Mouse (Mus musculus): ENCODE results near the gene Sdr9c7. TPM values are rescaled to one million over a fixed set of nuclear protein-coding genes. Genes with fewer than 3 reads are reported as not detected.
"Not testable (repeated sequence)": the region's sequence is repeated elsewhere in the genome, so short reads cannot be mapped to it uniquely, and the experiment has no call there.

Gene Sdr9c7
- polyA plus RNA-seq, 1 experiment from 2014 or later: 24.6 TPM

- H3K9me3 ChIP-seq (ENCODE audit: control insufficient read depth, low read length): no peaks in the 10 kb centered on the region
- H3K27ac ChIP-seq (replicated peaks): no peak overlapping the region
Observed at GRCm38 (mm10) chr10:127901751-127902150, 3.4 kb downstream of the Sdr9c7 start.

GRCm38 (mm10) chr10:127903116-127903515 is 4.8 kb downstream of the Sdr9c7 start:
- ATAC-seq (ENCODE audit: low FRiP score, low TSS enrichment): no peak
- WGBS: 58% methylated on average over 1 of the region's 1 CpGs

More at GRCm38 (mm10) chr10:127901751-127902150, 3.4 kb downstream of the Sdr9c7 start:
- Histone ChIP-seq H3K27me3 (ENCODE audit: control insufficient read depth, insufficient read depth, low read length) (no peaks in the 10 kb centered on the region), H3K36me3 (ENCODE audit: control insufficient read depth, insufficient read depth, low read length) (no peaks in the 10 kb centered on the region), H3K9ac (ENCODE audit: low read length) (no peak overlapping the region), H3K4me1 (replicated peaks; ENCODE audit: control insufficient read depth, insufficient read depth) (no peaks in the 10 kb centered on the region; the same call in 1 of the 2 replicates), H3K4me2 (replicated peaks; ENCODE audit: low read depth) (no peak overlapping the region), H3K4me3 (ENCODE audit: low read depth, low read length) (no peak overlapping the region)
- ATAC-seq (ENCODE audit: low FRiP score, low TSS enrichment): no peak
- no peak for TF ChIP-seq EP300 (optimal IDR thresholded peaks at IDR 0.05)
- no peak for TF ChIP-seq CTCF (IDR thresholded peaks at IDR 0.05; ENCODE audit: low read depth)
- WGBS: 61% methylated on average over 4 of the region's 4 CpGs
- DNase-seq (ENCODE audit: low spot score): no peak

DNA sequence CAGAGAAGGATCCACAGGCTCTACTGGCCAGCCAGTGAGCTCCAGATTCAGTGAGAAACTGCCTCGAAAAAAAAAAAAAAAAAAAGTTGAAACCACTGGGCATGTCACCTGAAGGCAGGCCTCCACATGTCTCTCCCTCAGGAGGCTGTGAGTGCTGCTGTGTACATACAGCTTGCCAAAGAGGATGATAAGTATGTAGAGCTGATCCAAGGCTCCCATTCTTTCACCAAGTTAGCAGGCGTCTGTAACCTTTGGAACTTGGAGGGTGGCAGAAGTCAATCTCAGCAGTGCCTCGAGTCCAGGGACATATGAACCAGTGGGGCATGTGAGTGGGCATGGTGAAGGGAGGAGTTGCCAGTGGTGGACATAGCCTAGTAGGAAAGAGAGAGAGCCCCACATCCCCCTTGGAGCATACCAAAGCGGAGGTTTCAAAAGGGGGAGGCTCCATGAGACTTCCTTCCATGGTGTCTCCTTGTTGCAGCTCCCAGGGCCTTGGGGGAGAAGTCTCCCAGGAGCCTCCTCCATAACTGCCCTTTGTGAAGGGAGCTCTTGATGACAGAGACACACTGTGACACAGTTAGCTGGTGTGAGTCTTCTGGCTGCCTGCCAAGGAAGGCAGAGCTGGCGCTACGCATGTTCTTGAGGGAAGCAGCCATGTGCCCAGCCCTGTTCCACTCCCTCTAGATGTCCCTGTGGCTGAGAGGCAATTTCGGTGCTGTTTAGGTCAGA is 6.6 kb downstream of the Sdr9c7 start:
- DNase-seq (ENCODE audit: low spot score): peak; percentile 75
- ATAC-seq (ENCODE audit: low FRiP score, low TSS enrichment): peak; percentile 89
- H3K27ac ChIP-seq (replicated peaks): peak overlapping the region; percentile 78

More at GRCm38 (mm10) chr10:127903116-127903515, 4.8 kb downstream of the Sdr9c7 start:
- H3K27me3 ChIP-seq (ENCODE audit: control insufficient read depth, insufficient read depth, low read length): no peaks in the 10 kb centered on the region
- no peak overlapping the region for H3K4me3 ChIP-seq (ENCODE audit: low read depth, low read length)
- TF ChIP-seq CTCF (IDR thresholded peaks at IDR 0.05; ENCODE audit: low read depth) (no peak), EP300 (optimal IDR thresholded peaks at IDR 0.05) (no peak)
- H3K27ac ChIP-seq (replicated peaks): no peak overlapping the region
- H3K4me2 ChIP-seq (replicated peaks; ENCODE audit: low read depth): no peak overlapping the region
- no peaks in the 10 kb centered on the region for H3K9me3 ChIP-seq (ENCODE audit: control insufficient read depth, low read length)
- no peak for DNase-seq (ENCODE audit: low spot score)
- H3K9ac ChIP-seq (ENCODE audit: low read length): no peak overlapping the region
- no peaks in the 10 kb centered on the region for H3K36me3 ChIP-seq (ENCODE audit: control insufficient read depth, insufficient read depth, low read length)
- H3K4me1 ChIP-seq (replicated peaks; ENCODE audit: control insufficient read depth, insufficient read depth): no peaks in the 10 kb centered on the region

DNA sequence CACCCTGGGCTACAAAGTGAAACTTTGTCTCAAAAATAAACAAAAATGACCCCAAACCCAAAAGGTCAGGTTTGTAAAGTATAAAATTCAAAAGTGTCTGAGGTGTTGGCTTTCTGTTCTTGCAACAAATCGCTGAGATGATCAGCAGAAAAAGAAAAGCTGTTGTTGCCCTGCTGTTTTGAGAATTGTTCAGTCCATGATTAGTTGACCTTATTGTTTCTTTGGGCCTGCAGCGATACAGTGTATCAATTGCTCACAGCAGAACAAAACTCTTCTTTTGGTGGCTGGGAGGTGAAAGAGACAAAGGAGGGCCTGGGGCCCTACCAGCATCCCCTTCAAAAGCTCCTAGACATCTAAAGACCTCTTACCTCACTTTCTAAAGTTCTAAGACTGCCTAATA is 7.8 kb downstream of the Sdr9c7 start:
- Histone ChIP-seq H3K4me3 (ENCODE audit: low read depth, low read length) (no peak overlapping the region), H3K27ac (replicated peaks) (no peak overlapping the region), H3K4me1 (replicated peaks; ENCODE audit: control insufficient read depth, insufficient read depth) (no peaks in the 10 kb centered on the region), H3K27me3 (ENCODE audit: control insufficient read depth, insufficient read depth, low read length) (no peaks in the 10 kb centered on the region), H3K9ac (ENCODE audit: low read length) (no peak overlapping the region), H3K4me2 (replicated peaks; ENCODE audit: low read depth) (no peak overlapping the region), H3K9me3 (ENCODE audit: control insufficient read depth, low read length) (no peaks in the 10 kb centered on the region), H3K36me3 (ENCODE audit: control insufficient read depth, insufficient read depth, low read length) (no peaks in the 10 kb centered on the region)
- ATAC-seq (ENCODE audit: low FRiP score, low TSS enrichment): no peak
- TF ChIP-seq CTCF (IDR thresholded peaks at IDR 0.05; ENCODE audit: low read depth) (no peak), EP300 (optimal IDR thresholded peaks at IDR 0.05) (no peak)
- DNase-seq (ENCODE audit: low spot score): no peak
- WGBS: 78% methylated on average over 2 of the region's 2 CpGs

More for the DNA sequence above, 6.6 kb downstream of the Sdr9c7 start:
- 38% methylated on average over 7 of the region's 7 CpGs for WGBS
- Histone ChIP-seq H3K4me3 (ENCODE audit: low read depth, low read length) (no peak overlapping the region), H3K36me3 (ENCODE audit: control insufficient read depth, insufficient read depth, low read length) (no peaks in the 10 kb centered on the region), H3K4me2 (replicated peaks; ENCODE audit: low read depth) (no peak overlapping the region), H3K9ac (ENCODE audit: low read length) (no peak overlapping the region), H3K27me3 (ENCODE audit: control insufficient read depth, insufficient read depth, low read length) (no peaks in the 10 kb centered on the region), H3K9me3 (ENCODE audit: control insufficient read depth, low read length) (no peaks in the 10 kb centered on the region), H3K4me1 (replicated peaks; ENCODE audit: control insufficient read depth, insufficient read depth) (no peaks in the 10 kb centered on the region)
- TF ChIP-seq EP300 (optimal IDR thresholded peaks at IDR 0.05): no peak
- no peak for TF ChIP-seq CTCF (IDR thresholded peaks at IDR 0.05; ENCODE audit: low read depth)

DNA sequence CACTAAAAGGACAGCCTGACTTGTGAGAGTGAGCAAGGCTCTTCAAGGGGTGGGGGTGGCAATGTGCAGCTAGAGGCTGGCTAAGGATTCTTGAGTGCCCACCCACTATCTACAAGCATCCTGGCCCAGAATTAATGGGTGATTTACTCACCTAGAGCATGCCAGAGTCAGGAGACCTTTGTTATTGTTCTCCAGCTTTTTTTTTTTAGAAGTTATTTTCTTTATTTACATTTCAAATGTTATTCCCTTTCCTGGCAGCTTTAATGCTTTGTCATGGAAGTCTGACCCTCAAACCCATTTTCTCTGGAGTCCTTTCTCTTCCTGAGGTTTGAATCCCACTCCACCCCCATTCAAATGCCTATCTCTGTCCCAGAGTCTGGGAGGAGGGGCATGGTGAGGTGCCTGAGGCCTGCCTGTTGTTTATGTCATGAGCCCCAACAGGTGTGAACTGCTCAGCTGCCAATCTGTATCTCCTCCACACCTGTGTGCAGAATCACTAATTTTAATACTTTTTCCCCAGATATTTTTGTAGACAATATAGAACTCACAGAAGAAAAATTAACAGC is 9.2 kb downstream of the Sdr9c7 start:
- no peaks in the 10 kb centered on the region for H3K4me1 ChIP-seq (replicated peaks; ENCODE audit: control insufficient read depth, insufficient read depth)
- H3K9me3 ChIP-seq (ENCODE audit: control insufficient read depth, low read length): no peaks in the 10 kb centered on the region
- TF ChIP-seq CTCF (IDR thresholded peaks at IDR 0.05; ENCODE audit: low read depth) (no peak), EP300 (optimal IDR thresholded peaks at IDR 0.05) (no peak)
- H3K4me3 ChIP-seq (ENCODE audit: low read depth, low read length): no peak overlapping the region
- H3K27me3 ChIP-seq (ENCODE audit: control insufficient read depth, insufficient read depth, low read length): no peaks in the 10 kb centered on the region
- no peak for ATAC-seq (ENCODE audit: low FRiP score, low TSS enrichment)
- H3K36me3 ChIP-seq (ENCODE audit: control insufficient read depth, insufficient read depth, low read length): no peaks in the 10 kb centered on the region
- H3K9ac ChIP-seq (ENCODE audit: low read length): no peak overlapping the region
- DNase-seq (ENCODE audit: low spot score): no peak
- H3K27ac ChIP-seq (replicated peaks): no peak overlapping the region
- H3K4me2 ChIP-seq (replicated peaks; ENCODE audit: low read depth): no peak overlapping the region

DNA sequence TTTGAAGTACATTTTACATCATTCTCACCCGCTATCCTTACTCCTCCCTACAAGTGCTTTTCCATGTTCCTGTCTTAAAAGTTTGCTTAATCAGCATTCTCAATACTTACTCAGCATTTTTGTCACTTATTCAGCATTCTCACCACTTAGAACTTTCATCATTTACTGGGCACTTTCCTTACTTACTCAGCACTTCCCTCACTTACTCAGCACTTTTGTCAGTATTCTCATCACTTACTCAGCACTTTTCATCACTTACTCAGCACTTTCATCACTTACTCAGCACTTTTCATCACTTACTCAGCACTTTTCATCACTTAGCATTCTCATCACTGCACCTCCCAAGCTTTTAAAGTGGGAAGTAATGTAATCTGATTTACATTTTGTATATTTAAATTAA is 17.3 kb downstream of the Sdr9c7 start:
- 97% methylated on average over 1 of the region's 1 CpGs for WGBS
- H3K36me3 ChIP-seq (ENCODE audit: control insufficient read depth, insufficient read depth, low read length): no peaks in the 10 kb centered on the region
- no peak overlapping the region for H3K4me2 ChIP-seq (replicated peaks; ENCODE audit: low read depth)
- H3K27ac ChIP-seq (replicated peaks): no peak overlapping the region
- no peak overlapping the region for H3K9ac ChIP-seq (ENCODE audit: low read length)
- no peaks in the 10 kb centered on the region for H3K9me3 ChIP-seq (ENCODE audit: control insufficient read depth, low read length)
- H3K27me3 ChIP-seq (ENCODE audit: control insufficient read depth, insufficient read depth, low read length): no peaks in the 10 kb centered on the region
- no peak for TF ChIP-seq EP300 (optimal IDR thresholded peaks at IDR 0.05)
- no peak for TF ChIP-seq CTCF (IDR thresholded peaks at IDR 0.05; ENCODE audit: low read depth)
- H3K4me3 ChIP-seq (ENCODE audit: low read depth, low read length): no peak overlapping the region
- no peak for ATAC-seq (ENCODE audit: low FRiP score, low TSS enrichment)
- no peaks in the 10 kb centered on the region for H3K4me1 ChIP-seq (replicated peaks; ENCODE audit: control insufficient read depth, insufficient read depth)
- no peak for DNase-seq (ENCODE audit: low spot score)

DNA sequence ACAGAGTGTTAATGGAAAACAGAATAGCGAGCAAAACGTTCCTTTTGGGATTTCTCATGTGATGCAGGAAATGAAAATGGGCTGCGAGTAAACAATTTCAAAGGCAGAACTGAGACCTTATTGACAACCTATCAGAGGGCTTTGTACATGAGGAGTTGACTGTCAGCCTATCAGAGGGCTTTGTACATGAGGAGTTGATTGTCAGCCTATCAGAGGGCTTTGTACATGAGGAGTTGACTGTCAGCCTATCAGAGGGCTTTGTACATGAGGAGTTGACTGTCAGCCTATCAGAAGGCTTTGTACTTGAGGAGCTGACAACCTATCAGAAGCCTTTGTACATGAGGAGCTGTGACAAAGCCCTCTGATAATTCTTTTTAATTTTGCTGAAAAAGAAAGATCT is 18.9 kb downstream of the Sdr9c7 start:
- not testable (repeated sequence) for H3K4me2 ChIP-seq (replicated peaks; ENCODE audit: low read depth); H3K9ac ChIP-seq (ENCODE audit: low read length); H3K27ac ChIP-seq (replicated peaks); ATAC-seq (ENCODE audit: low FRiP score, low TSS enrichment); DNase-seq (ENCODE audit: low spot score); H3K9me3 ChIP-seq (ENCODE audit: control insufficient read depth, low read length); H3K4me1 ChIP-seq (replicated peaks; ENCODE audit: control insufficient read depth, insufficient read depth); H3K4me3 ChIP-seq (ENCODE audit: low read depth, low read length); H3K36me3 ChIP-seq (ENCODE audit: control insufficient read depth, insufficient read depth, low read length); H3K27me3 ChIP-seq (ENCODE audit: control insufficient read depth, insufficient read depth, low read length)
- WGBS: 82% methylated on average over 3 of the region's 3 CpGs

All from stomach, postnatal 0 days (tissue).